Mouse (Mus musculus): ENCODE measurements around the gene Ap3s2.

Gene Ap3s2

DNA sequence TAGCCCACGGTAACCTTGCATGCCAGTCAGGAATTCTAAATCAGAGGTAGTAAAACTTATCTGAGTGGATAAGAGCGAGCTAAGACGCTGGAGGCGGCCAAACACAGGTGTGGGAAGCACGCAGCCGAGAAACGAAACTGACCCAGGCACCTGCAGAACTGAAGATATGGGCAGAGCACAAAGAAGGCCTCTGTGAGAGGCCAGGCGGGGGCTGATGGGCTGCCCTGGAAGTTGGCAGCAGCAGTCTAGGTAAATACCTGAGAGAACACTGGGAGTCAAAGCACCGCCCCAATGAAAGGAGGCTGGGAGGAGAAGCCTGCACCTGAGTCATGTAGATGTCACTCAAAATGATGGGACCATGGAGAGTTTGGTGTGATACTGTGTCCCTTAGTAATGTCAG lies 31.8 kb downstream of the Ap3s2 start:
- DNase-seq (ENCODE audit: low read depth, low spot score), result no peak

DNA sequence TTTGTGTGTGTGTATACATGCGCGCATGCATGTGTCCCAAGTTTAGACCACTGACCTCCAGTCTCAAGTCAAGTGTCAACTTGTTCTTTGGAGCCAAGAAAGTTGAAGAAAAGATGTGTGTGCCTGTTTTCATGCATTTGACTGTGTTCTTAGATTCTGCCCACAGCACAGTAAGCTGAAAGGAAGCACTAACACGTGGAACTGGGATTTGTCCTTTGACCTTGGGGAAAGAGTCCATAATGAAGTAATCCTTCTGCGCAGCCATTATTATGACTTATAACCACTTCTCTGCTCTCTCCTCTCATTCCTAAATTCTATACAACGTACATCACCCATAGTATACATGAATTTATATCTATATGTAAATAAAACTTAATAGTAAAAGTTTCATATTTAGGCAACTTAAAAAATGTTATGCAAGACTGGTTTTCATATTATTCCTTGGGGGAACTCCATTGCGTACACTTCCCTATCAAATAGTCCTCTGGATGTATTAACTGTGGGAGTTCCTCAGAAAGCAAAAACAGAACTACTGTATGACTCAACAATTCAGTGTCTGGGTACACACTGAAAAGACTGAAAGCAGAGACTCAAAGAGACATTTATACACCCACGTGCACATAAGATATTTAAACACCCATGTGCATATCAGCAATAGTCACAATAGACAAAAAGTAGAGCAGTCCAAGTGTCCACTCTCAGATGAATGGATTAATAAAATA lies 36.7 kb downstream of the Ap3s2 start:
- no peak for DNase-seq (ENCODE audit: low read depth, low spot score)

DNA sequence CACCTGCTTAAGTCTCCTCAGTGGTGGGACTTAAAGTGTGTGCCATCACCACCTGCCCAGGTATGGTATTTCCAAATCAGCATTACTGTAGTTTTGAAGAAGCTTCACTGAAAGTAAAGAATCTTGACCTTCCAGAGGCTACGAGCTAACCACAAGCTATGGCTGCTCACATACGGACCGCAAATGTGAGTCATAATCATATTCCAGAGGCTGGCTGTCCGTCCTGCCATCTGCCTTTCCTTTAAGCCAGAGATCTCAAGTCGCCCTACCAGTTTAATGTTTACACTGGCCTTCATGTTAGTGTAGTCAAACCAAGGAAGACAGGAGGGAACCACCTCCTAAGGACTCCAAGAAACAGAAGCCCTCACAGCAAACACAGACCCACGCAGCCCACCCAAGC lies 38.5 kb downstream of the Ap3s2 start:
- no peak for DNase-seq (ENCODE audit: low read depth, low spot score)

DNA sequence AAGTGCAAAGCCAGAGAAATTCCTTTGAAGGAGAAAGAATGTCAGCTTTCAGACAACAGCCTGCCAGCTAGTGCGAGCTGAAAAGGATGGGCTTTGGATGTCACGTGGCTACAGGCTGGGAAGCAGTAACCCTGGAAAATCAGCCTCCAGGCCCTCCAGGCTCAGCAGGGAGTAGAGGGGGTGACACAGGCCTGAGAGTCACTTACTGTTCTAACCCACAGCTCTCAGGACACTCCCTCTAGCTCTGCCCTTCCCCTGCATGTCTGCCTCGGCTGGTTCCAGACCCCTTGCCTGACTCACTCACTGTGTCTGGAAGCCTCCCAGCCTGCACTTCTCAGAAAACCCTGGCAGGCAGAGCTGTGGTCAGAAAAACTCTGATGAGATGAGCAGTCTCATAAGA lies 39.5 kb downstream of the Ap3s2 start:
- DNase-seq (ENCODE audit: low read depth, low spot score), result no peak

DNA sequence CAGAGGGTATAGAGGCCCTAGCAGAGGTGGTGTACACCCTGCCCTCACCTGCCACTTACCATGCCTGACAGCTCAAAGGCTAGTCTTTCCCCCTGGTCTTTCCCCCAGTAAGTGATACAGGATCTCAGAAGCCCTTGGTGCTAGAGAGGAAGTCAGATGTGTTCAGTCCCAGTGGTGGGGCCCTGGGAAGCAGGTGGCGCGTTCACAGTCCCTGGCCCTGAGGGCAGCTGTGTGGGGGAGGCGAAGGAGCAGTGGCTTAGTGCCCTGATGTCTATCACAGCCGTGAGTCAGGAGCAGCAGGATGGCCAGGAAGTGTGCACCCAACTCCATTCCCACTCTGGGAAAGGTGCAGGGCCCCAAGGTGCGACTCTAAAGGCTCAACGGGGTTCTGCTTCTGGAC lies 40.4 kb downstream of the Ap3s2 start:
- no peak for DNase-seq (ENCODE audit: low read depth, low spot score)

DNA sequence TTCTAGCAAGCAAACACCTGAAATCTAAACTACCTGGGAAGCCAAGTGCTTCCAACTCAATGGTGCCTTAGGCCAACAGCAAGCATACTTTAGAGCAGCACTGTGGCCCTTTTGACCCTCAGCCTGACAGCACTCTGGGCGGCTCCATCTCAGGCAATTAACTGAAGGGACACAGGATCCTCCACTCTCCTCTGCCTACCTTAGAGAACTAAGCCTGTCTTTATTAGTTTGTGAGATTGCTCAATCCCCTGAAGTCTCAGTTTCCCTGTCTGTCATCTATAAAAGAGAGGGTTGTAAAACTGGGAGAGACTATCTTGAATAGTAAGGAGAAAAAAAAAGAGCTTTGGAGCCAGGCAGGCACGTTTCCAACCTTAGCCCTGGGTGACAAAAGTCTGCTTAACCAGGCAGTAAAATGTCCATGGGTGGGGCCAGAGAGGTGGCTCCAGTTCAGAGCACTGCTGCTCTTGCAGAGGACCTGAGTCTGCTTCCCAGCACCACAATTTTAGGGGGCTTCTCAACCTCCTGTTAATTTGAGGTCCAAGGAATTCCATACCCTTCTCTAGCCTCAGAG lies 41.9 kb downstream of the Ap3s2 start:
- no peak for DNase-seq (ENCODE audit: low read depth, low spot score)

DNA sequence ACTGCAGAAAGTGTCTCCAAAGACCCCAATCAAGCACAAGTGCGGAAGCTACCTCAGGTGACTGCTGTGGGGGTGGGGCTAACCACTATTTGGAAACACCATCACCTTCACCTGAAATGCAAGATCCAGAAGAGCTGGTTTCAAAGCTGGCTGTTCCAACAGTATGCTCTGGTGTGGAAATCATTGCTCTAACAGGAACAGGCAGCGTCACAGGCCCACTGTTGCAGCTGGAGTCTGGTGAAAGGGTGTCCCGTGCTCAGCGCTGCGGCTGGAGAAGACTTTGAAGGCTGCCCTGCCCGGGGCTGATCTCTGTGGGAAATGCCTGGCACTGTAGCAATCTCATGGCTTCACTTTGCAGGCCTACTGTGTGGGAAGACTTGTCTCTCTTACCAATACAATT lies 47.0 kb downstream of the Ap3s2 start:
- DNase-seq (ENCODE audit: low read depth, low spot score), result no peak

DNA sequence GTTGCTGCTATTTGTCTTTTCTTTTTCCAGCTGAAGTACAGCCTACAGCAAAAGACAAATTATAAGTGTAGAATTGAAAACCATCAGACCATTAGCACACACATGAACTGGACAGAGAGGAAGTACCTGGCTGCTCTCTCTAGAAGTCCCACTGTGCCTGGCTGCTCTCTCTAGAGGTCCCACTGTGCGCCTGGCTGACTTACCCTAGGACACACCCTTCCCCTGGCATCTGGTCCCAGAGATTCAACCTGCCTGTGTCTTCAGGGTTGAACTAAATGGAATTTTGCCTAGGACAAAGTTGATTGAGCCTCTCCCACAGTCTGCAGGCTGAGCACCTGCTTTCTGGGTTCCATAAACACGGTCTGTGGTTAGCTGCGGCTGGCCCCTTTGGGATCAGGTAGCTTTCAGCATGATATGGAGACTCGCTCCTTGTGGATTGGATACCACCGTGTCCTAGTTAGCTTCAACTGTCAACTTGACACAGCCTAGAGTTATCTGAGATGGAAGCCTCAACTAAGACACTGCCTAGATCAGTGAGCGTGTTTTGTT lies 48.6 kb downstream of the Ap3s2 start:
- no peak for DNase-seq (ENCODE audit: low read depth, low spot score)

DNA sequence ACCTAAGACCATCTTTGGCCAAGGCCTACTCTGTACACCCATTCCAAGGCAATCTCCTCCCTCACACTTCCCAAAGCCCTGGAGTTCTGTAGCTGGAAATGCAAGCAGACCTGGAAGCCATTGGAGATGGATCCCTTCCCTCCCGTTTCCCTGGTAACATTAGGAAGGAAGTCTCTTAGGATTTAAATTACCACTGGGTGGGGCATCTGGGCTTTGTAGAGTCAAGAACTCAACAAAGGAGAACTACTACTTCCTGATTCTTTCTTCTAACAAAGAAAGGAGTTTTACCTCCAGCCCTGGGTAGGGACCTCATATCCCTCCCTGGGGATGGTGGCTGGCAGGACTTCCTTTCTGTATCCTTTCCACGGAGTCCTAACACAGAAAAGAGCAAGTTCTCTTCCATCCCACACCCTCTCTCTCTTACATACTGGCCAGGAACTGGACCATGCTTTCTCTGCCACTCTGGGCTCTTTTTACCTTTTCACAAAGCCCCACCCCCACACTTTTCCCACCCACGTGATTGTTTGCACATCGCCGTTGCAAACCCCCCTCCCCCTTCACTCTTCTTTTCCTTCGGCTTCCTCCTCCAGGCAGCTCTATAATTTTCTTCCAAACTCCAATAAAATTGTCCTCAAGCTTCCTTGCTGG lies 51.3 kb downstream of the Ap3s2 start:
- DNase-seq (ENCODE audit: low read depth, low spot score), result no peak

DNA sequence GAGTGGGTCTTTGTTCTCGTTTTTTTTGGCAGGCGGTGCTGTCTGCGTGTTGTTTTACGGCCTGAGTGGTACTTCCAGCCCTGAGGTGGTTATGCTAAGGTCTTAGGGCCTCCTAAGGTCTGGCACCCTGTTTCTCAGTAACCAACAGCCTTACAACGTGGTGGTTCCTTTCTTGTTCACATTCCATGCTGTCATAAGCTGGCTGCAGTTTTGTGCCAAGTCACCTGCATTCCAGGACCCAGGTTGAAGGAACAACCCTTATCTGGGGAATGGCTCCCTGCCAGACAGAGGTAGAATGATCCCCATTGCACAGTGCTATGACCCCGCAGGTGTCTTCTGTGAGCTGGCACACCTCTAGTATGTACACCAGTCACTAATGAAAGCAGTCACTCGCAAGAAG lies 52.0 kb downstream of the Ap3s2 start:
- DNase-seq (ENCODE audit: low read depth, low spot score), result no peak

DNA sequence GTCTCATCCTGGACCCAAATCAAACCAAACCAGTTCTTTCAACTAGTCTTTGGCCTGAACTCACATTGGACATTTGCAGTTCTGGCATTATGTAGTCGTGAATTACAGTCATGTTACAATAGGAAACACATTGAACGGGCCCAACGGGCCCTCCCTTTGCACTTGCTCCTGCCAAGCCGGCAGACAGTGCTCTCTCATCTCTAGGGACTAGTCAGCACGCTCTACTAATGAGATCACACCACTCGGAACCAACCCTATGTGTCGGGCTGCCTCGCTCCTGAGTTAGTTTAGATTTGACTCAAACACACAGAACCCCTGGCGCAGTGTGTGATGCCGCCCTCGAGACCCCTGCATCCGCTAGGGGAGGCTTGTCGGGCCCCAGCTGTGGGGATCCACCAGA lies 52.6 kb downstream of the Ap3s2 start:
- DNase-seq (ENCODE audit: low read depth, low spot score), result no peak

DNA sequence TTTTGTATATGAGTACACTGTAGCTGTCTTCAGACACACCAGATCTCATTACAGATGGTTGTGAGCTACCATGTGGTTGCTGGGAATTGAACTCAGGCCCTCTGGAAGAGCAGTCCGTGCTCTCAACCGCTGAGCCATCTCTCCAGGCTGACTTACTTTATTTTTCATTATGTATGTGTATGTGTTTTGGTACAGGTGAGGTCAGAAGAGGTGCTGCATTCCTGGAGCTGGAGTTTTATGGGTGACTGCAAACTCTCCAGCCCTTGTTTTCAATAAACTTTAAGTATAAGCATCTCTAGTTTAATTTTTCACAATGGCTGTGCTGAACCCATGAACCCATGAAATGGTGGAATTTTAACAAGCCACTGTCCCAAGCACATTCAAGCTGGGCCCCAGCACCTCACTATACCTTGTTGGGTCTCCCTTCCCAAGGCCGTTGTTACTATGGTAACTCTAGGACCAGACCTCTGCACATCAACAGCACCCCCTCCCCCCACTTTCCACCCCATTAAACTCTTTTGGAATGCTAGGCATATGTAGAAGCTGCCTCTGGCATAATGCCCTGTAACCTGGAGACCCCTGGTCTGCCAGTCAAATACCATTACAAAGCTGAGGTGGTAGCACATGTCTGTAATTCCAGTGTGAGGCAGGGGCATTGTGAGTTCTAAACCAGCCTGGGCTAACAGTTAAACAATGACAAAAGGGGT lies 54.0 kb downstream of the Ap3s2 start:
- no peak for DNase-seq (ENCODE audit: low read depth, low spot score)

DNA sequence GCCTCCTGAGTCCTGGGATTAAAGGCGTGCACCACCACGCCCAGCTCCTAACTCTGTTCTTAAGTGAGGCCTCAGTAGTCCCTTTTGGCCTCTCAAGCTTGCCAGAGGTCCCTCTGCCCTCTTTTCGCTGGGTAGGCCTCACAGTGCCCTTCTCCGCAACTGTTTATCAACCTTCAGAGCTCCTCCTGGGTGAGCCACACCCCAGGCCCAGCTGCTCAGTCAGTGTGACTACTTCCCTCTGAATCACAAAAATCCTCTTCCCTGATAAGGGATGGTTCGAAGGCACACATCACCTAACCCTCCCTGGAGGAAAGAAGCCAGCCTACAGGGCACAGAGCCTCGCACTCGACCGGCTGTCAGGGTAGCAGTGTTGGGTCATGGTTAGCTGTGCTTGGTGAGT lies 58.7 kb downstream of the Ap3s2 start:
- DNase-seq (ENCODE audit: low read depth, low spot score), result no peak

DNA sequence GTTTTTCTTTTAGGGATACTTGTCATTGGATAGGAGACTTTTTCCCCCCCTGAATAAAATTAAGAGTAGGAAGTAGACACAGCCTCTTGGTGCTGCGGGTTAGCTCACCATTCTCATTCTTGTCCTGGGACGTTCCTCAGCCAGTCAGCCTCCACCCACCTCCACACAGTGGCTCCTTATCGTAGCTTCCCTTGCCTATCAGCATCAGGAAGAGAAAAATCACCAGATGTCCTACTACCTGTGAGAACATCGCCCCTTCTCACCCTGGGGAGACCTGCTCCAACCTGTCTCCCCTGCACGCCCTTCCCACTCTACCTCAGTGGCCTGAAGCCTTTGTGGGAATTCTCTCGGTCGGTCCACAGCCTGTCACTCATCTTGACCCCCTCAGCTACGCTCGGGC lies 59.6 kb downstream of the Ap3s2 start, which contains the start of gene Anpep:
Gene Anpep (minus strand): TSS at position 249 of the 400 bp plus-strand sequence.
- no peak for DNase-seq (ENCODE audit: low read depth, low spot score)

DNA sequence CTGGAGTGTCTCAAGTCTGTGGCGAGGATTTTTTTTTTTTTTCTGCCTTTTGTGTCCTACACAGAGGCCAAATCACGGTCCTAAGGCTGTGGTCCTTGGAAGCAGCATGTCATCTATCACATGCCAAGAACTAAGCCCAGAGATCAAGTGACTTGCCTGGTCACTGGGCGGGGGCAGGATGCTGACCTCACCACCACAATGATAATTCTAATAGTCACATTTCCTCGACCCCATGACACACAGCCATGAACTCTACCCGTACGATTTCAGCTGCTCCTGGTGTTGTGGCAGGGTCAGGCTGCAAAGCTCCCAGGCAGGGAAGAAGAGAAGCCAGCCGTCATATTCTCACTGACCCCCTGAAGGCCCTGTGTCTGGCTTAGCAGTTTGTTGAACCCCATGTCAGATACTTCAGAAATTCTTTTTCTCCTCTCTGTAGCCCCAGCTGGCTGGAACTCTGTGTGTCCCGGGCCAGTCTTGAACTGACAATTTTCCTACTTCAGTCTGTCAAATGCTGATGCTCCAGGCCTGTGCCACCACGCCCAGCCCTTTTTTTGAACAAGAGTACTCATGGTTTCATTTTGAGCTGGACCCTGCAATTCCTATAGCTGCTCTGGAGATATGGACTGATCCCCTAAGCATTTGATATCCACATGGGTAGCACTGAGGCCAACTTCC lies 61.4 kb downstream of the Ap3s2 start:
- DNase-seq (ENCODE audit: low read depth, low spot score), result no peak

DNA sequence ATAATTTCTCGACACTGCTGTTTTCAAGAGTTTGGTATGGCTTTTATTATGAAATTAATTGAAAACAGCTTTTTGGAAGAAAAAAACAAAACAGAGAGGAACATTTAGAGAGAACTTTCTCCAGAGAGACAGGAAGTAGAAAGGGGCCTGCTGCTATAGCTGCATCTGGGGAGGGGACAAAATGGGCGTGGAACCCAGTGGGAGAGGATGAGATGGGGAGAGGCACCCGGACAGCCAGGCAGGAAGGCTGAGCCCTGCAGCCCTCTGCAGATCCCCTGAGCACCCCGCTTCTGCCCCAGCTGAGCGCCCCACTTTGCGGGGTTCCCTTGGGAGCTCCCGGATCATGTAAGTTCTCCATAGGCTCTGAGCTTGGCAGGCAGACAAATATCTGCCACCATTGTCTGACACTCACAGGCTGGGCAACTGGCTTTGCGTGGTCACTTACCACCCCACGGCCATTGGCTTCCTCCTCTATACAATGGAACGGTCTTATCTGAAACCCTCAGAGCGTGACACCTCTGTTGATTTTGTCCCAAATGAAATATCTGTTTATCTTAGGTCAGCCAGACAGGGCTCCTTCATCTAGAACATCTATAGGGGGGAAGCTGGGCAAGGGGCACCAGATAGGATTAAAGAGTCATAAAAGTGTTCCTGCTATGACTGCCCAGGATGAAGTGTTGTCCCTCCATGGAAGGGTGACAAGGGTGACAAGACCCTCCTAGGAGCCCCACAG lies 62.1 kb downstream of the Ap3s2 start:
- DNase-seq (ENCODE audit: low read depth, low spot score), result no peak

DNA sequence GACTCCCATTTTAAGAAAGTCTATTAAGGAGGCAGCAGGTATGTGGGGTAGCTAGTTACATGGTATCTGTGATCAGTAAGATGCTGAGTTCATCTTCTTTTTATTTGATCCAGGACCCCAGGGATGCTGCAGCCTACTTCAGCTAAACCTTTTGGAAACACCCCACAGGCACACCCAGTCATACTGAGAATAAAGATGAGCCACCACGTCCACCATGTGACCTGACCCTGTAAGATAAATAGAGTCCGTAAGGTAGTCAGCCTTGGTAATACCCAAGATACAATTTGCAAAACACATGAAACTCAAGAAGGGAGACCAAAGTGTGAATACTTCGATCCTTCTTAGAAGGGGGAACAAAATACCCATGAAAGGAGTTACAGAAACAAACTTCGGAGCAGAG lies 64.1 kb downstream of the Ap3s2 start:
- no peak for DNase-seq (ENCODE audit: low read depth, low spot score)

DNA sequence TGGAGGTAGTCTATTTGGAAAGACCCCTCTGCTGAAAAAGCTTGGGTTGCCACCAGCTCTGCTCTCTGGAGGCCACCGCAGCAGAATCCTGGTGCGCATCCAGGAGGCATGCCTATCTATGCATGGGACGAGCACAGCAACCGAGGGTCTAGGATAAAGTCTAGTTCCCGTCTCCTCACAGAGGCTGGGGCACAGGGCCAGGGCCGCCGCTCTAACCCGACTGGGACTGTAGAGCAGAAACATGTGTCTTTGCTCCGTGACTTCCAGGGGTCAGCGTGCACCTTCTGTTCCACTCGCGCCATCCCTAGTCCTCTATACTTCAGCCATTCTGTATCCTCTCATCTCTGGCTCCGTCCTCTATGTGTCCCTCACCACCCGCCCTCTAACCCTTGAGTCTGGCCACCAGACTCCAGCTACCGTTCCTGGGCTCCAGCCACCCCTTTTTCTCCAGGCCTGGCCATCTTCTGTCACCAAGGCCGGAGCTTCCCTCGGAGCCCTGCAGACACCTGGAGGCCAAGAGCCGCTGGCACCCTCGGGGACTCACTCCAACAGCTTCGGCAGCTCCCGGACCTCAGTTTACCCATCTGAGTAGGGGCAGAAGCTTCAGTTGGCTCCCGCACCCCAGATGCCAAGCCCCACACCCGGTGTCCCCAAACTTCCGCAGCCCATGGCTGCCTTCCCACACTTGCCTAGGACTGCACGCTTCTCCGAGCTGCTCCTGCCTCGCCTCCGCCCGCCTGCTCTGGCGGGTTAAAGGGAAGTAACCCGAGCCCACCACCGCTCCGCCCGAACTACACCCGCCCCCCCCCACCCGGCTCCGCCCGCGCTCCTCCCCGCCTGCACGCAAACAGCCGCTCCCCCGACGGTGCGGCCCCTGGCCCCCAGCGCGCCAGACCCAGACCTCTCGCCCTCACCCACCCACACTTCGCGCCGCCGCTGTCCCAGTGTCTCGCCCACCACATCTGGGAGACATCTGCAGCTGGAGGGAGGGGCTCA lies 72.7 kb downstream of the Ap3s2 start:
- no peak for DNase-seq (ENCODE audit: low read depth, low spot score)

DNA sequence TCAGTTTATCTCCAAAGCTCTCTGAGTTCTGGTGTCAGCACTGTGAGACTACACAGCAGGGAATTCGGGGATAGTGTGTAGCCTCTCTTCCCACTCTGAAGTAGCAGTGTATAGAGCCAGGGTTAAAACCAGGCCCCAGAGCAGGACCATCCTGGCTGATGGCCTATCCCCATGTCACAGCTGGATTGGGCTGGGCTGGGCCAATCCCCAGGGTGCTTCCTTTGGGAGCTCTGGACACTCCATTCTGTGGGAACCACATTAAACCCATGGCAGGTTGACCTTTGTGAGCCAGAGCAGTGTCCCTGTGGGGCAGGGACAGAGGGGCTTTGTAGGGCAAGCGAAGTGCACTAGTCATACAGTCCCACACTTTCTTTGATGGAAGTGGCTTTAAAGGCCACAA lies 74.1 kb downstream of the Ap3s2 start:
- DNase-seq (ENCODE audit: low read depth, low spot score), result no peak
